Comparison of ENCODE assay signal across 31 mouse cellular contexts in the genomic region with DNA sequence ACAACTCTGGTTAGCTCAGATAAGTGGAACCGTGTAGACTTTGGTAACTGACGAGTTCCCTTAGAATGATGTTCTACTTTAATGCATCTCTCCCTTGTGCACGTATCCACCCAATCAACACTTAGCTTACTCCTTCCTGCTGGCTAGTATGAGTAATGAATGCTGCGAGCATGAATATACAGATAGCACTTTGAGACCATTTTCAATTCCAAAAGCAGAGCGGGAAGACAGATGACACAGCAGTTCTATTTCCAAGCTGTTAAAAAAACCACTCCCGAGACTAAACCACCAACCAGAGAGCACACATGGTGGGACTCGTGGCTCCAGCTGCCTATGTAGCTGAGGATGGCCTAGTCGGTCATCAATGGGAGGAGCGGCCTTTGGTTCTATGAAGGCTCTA. TPM values are rescaled to one million over a fixed set of nuclear protein-coding genes. Genes with fewer than 3 reads are reported as not detected.
DNase-seq lines count a peak whose midpoint lies in the region; ATAC-seq and TF ChIP-seq lines count a peak whose summit lies in the region.
"Had no signal": no experiment of that assay in that cellular context is flagged by ENCODE, and none has a peak within 500 bp of the region (broad histone marks: within the 10 kb centered on the region; RNA-seq: fewer than 3 reads in every experiment).

No protein-coding gene starts in this region.

- no peak for TF ChIP-seq POLR2A in lung, adult 2 months (IDR thresholded peaks at IDR 0.05; ENCODE audit: borderline replicate concordance, extremely low read depth, low read depth, low read length)

- H3K27ac ChIP-seq in hindbrain, embryonic 16.5 days (ENCODE audit: low read depth, low read length) = no peak overlapping the region
- no peak overlapping the region for H3K27ac ChIP-seq in hindbrain, embryonic 11.5 days (ENCODE audit: low read depth, low read length)
- H3K27ac ChIP-seq: embryonic facial prominence, embryonic 12.5 days; forebrain, embryonic 15.5 days; hindbrain, embryonic 13.5 days; kidney, embryonic 15.5 days; liver, embryonic 14.5 days; midbrain, embryonic 12.5 days; neural tube, embryonic 13.5 days had no signal

- peaks cover 72% of the 10 kb centered on the region for H3K36me3 ChIP-seq in hindbrain, embryonic 16.5 days (ENCODE audit: control insufficient read depth, insufficient read depth, low read length)
- peaks cover 38% of the 10 kb centered on the region for H3K36me3 ChIP-seq in hindbrain, embryonic 11.5 days (ENCODE audit: control insufficient read depth, insufficient read depth, low read length)

- no peaks in the 10 kb centered on the region for H3K4me1 ChIP-seq in hindbrain, embryonic 16.5 days (ENCODE audit: control insufficient read depth, insufficient read depth, low read depth, low read length)
- no peaks in the 10 kb centered on the region for H3K4me1 ChIP-seq in hindbrain, embryonic 11.5 days (replicated peaks; ENCODE audit: control insufficient read depth, insufficient read depth, low read length)
- no peaks in the 10 kb centered on the region for H3K4me1 ChIP-seq in lung, adult 2 months (ENCODE audit: control insufficient read depth, insufficient read depth, low read length)
- H3K4me1 ChIP-seq: embryonic facial prominence, embryonic 12.5 days; forebrain, embryonic 15.5 days; hindbrain, embryonic 13.5 days; kidney, embryonic 15.5 days; midbrain, embryonic 12.5 days; neural tube, embryonic 13.5 days had no signal

- no peak for DNase-seq in hindbrain, embryonic 11.5 days (ENCODE audit: low spot score)
- DNase-seq in layer of hippocampus, adult 9-11 months = peak; percentile 58
- DNase-seq in layer of hippocampus, postnatal 14 days (ENCODE audit: low spot score in 2 of 2) = no peak
- peak; percentile 73 for DNase-seq in brain, adult 2 months (ENCODE audit: low read depth, low spot score)
- no peak for DNase-seq in lung, adult 2 months
- DNase-seq: adrenal gland, postnatal 14 days; cerebellum, adult 11-12 months; cerebellum, adult 9-11 months; embryo, embryonic 11 days; gastrocnemius, postnatal 36 days; heart, adult 18-20 months; heart, postnatal 36 days; kidney, adult 18-20 months; kidney, postnatal 25 days; liver; lung, embryonic 14.5 days; lung, postnatal 14 days; spleen, adult 18-20 months; thymus, adult 18-20 months; thymus, postnatal 36 days had no signal

- no peak overlapping the region for H3K4me2 ChIP-seq in hindbrain, embryonic 16.5 days (ENCODE audit: low read length)
- H3K4me2 ChIP-seq in hindbrain, embryonic 11.5 days (replicated peaks; ENCODE audit: low read depth, low read length) = no peak overlapping the region
- H3K4me2 ChIP-seq: embryonic facial prominence, embryonic 12.5 days; forebrain, embryonic 15.5 days; heart, embryonic 11.5 days; hindbrain, embryonic 13.5 days; kidney, embryonic 15.5 days; lung, embryonic 14.5 days; midbrain, embryonic 12.5 days; neural tube, embryonic 13.5 days had no signal

- H3K9me3 ChIP-seq in hindbrain, embryonic 16.5 days (ENCODE audit: control insufficient read depth, low read length) = no peaks in the 10 kb centered on the region
- no peaks in the 10 kb centered on the region for H3K9me3 ChIP-seq in hindbrain, embryonic 11.5 days (ENCODE audit: control insufficient read depth, low read length)
- H3K9me3 ChIP-seq: embryonic facial prominence, embryonic 12.5 days; forebrain, embryonic 15.5 days; hindbrain, embryonic 13.5 days; kidney, embryonic 15.5 days; midbrain, embryonic 12.5 days; neural tube, embryonic 13.5 days had no signal

- no peak for TF ChIP-seq CTCF in lung, adult 2 months (IDR thresholded peaks at IDR 0.05; ENCODE audit: insufficient read depth, low read length)

- WGBS in hindbrain, embryonic 16.5 days = 88% methylated on average over 9 of the region's 9 CpGs
- 93% methylated on average over 9 of the region's 9 CpGs for WGBS in hindbrain, embryonic 11.5 days
- 85% methylated on average over 9 of the region's 9 CpGs for WGBS in lung, adult 2 months

- H3K9ac ChIP-seq in hindbrain, embryonic 16.5 days (ENCODE audit: low read depth, low read length) = no peak overlapping the region
- no peak overlapping the region for H3K9ac ChIP-seq in hindbrain, embryonic 11.5 days (ENCODE audit: low read depth, low read length)
- H3K9ac ChIP-seq: embryonic facial prominence, embryonic 12.5 days; forebrain, embryonic 15.5 days; hindbrain, embryonic 13.5 days; kidney, embryonic 15.5 days; liver, embryonic 14.5 days; lung, embryonic 14.5 days; midbrain, embryonic 12.5 days; neural tube, embryonic 13.5 days had no signal

- no peaks in the 10 kb centered on the region for H3K27me3 ChIP-seq in hindbrain, embryonic 16.5 days (replicated peaks; ENCODE audit: control insufficient read depth, insufficient read depth, low read length)
- H3K27me3 ChIP-seq in hindbrain, embryonic 11.5 days (ENCODE audit: control insufficient read depth, insufficient read depth, low read length) = no peaks in the 10 kb centered on the region
- H3K27me3 ChIP-seq: embryonic facial prominence, embryonic 12.5 days; forebrain, embryonic 15.5 days; hindbrain, embryonic 13.5 days; kidney, embryonic 15.5 days; midbrain, embryonic 12.5 days; neural tube, embryonic 13.5 days had no signal

- H3K4me3 ChIP-seq in hindbrain, embryonic 16.5 days (ENCODE audit: low read length) = no peak overlapping the region
- no peak overlapping the region for H3K4me3 ChIP-seq in hindbrain, embryonic 11.5 days (ENCODE audit: low read depth, low read length)
- no peak overlapping the region for H3K4me3 ChIP-seq in lung, adult 2 months (replicated peaks; ENCODE audit: extremely low read depth, low read depth, low read length)
- H3K4me3 ChIP-seq: embryonic facial prominence, embryonic 12.5 days; forebrain, embryonic 15.5 days; hindbrain, embryonic 13.5 days; kidney, embryonic 15.5 days; midbrain, embryonic 12.5 days; neural tube, embryonic 13.5 days had no signal

- ATAC-seq in hindbrain, embryonic 16.5 days = 0 out of 2 replicates have a peak, but pooled peaks have one; percentile 31
- no peak for ATAC-seq in hindbrain, embryonic 11.5 days (ENCODE audit: low FRiP score)
- ATAC-seq in megakaryocyte-erythroid progenitor cell, adult 5-6 weeks (replicated peaks; ENCODE audit: low FRiP score, low TSS enrichment, poor library complexity, severe bottlenecking) = peak; percentile 20; the same call in 1 of the 2 replicates
- ATAC-seq: CD4-positive, CD25-positive, alpha-beta regulatory T cell, adult 4 months; forebrain, embryonic 15.5 days had no signal

RNA-seq across cellular contexts. Expression of a gene that starts 17.7 kb away (rescaled TPM):
- polyA plus RNA-seq in hindbrain, embryonic 16.5 days (2015; fragmentation: Nextera tagmentation; extraction: Ambion mirVana) = 160 and 179 TPM in 2 replicates
- 199 and 238 TPM in 2 replicates for polyA plus RNA-seq in hindbrain, embryonic 11.5 days (2014; fragmentation: Nextera tagmentation; extraction: Ambion mirVana)
- 100 to 1,000 TPM; 206 to 227 TPM for total RNA-seq in layer of hippocampus, postnatal 14 days (2021)
- 28.3 and 49.1 TPM in 2 replicates for total RNA-seq in megakaryocyte-erythroid progenitor cell, adult 5-6 weeks (2014; fragmentation: Nextera tagmentation)
- 27.7 and 34.4 TPM in 2 replicates for total RNA-seq in megakaryocyte-erythroid progenitor cell, adult 5-6 weeks (2017)
- polyA plus RNA-seq in lung, adult 2 months (2012; rRNA removed) = 13.6 and 18.2 TPM in 2 replicates

Comparison
In these comparisons a context has a peak if more than half of its experiments do, and no peak if none do; other contexts are left out.
1. DNase-seq: peak in layer of hippocampus, adult 9-11 months (single experiment) and brain, adult 2 months (single experiment); none in hindbrain, embryonic 11.5 days (single experiment), layer of hippocampus, postnatal 14 days (0 of 2) and lung, adult 2 months (single experiment).